Mouse (Mus musculus): ENCODE results near the gene Wtap. TPM values are rescaled to one million over a fixed set of nuclear protein-coding genes. Genes with fewer than 3 reads are reported as not detected.
"Not testable (repeated sequence)": the region's sequence is repeated elsewhere in the genome, so short reads cannot be mapped to it uniquely, and the experiment has no call there.

The Wtap gene
- polyA plus RNA-seq, 1 experiment from 2014 or later: 141 TPM

DNA sequence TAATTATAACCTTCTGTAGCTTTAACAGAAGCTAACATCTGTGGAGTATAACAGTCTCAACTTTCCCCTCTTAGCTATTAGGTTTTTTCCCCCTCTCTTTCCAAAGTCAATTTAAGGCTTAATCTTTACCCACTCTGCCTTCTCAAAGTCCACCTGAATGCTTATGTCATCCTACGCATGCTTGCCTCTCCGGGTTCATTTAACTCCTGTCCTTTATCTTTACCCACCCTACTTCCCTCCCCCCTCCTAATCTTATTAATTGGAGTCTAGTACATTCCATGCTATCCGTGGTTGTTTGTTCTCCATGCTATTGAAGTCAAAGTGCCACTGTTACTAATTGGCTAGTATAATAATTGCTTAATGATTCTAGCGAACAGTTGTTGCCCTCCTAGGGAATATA lies 58.2 kb downstream of the Wtap start:
- no peaks in the 10 kb centered on the region for H3K9me3 ChIP-seq
- WGBS: 62% methylated on average over 4 of the region's 4 CpGs

DNA sequence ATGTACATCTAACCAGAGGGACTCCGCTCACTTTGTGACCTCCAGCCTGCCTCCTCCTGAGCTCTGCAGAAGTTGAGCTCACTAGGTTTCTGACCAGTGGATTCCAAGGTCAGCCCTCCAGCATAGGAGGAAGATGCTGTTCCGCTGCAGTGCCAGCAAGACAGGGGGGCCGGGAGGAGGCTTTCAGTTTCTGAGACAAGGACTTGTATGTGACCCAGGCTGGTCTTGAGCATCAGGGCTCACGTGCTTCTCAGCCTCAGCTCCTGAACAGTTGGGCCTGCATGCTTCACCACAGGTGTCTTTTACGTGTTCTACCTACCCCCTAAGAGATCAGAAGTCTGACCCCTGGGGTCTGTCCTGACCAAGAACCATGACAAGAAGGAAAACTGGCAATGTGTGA lies 62.4 kb downstream of the Wtap start:
- not testable (repeated sequence) for H3K27ac ChIP-seq; H3K4me2 ChIP-seq (replicated peaks); H3K9me3 ChIP-seq; H3K36me3 ChIP-seq; H3K9ac ChIP-seq; H3K4me3 ChIP-seq; H3K27me3 ChIP-seq; H3K4me1 ChIP-seq; ATAC-seq (ENCODE audit: insufficient number of reproducible peaks, insufficient read depth, low FRiP score, low TSS enrichment)
- 90% methylated on average over 5 of the region's 5 CpGs for WGBS

More for the DNA sequence above, 58.2 kb downstream of the Wtap start:
- ATAC-seq (ENCODE audit: insufficient number of reproducible peaks, insufficient read depth, low FRiP score, low TSS enrichment): no peak
- H3K4me1 ChIP-seq: peaks cover 3% of the 10 kb centered on the region; the same call in 1 of the 2 replicates
- no peaks in the 10 kb centered on the region for H3K36me3 ChIP-seq
- no peak overlapping the region for H3K4me2 ChIP-seq (replicated peaks)
- no peak overlapping the region for H3K9ac ChIP-seq
- no peak overlapping the region for H3K27ac ChIP-seq
- no peaks in the 10 kb centered on the region for H3K27me3 ChIP-seq
- no peak overlapping the region for H3K4me3 ChIP-seq

DNA sequence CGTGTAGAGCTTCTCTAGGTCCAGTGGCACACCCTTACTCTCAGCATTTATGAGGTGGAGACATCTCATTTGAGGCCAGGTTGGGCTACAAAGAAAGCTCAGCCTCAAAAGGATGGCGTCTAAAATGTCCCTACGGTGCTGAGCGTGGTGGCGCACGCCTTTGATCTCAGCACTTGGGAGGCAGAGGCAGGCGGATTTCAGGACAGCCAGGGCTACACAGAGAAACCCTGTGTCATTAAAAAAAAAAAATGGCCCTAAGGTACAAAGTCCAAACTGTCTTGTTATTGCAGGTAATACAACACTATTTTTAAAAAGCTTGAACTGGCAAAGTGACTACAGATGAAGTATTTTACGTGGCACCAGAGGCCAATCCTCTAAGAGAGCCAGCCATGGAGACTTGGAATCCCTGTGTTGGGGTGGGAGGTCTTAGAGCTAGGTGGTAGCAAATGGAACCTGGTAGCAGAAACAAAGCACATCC lies 68.2 kb downstream of the Wtap start:
- Histone ChIP-seq H3K27ac (no peak overlapping the region), H3K4me2 (replicated peaks) (no peak overlapping the region), H3K9me3 (no peaks in the 10 kb centered on the region), H3K36me3 (peaks cover 53% of the 10 kb centered on the region), H3K9ac (no peak overlapping the region), H3K27me3 (no peaks in the 10 kb centered on the region), H3K4me1 (no peaks in the 10 kb centered on the region), H3K4me3 (no peak overlapping the region)
- 91% methylated on average over 8 of the region's 8 CpGs for WGBS
- no peak for ATAC-seq (ENCODE audit: insufficient number of reproducible peaks, insufficient read depth, low FRiP score, low TSS enrichment)

DNA sequence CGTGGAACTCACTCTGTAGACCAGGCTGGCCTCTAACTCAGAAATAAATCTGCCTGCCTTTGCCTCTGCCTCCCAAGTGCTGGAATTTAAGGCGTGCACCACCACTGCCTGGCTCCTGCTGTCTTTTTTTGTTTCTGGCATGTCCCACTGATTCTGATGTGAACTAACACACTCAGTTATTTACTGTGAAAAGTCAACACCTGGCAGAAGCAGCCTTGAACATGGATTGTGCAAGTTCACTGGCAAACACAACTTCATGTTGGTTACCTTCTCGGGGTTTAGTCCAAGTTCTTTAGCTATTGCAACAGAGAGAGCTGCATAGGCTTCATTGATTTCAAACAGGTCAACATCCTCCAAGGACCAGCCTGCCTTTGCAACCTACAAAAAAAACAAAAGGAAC lies 69.0 kb downstream of the Wtap start:
- Histone ChIP-seq H3K9ac (no peak overlapping the region), H3K4me3 (no peak overlapping the region), H3K36me3 (peaks cover 61% of the 10 kb centered on the region), H3K9me3 (no peaks in the 10 kb centered on the region), H3K4me1 (no peaks in the 10 kb centered on the region), H3K4me2 (replicated peaks) (no peak overlapping the region), H3K27ac (no peak overlapping the region), H3K27me3 (no peaks in the 10 kb centered on the region)
- 93% methylated on average over 3 of the region's 3 CpGs for WGBS
- ATAC-seq (ENCODE audit: insufficient number of reproducible peaks, insufficient read depth, low FRiP score, low TSS enrichment): no peak

- H3K9me3 ChIP-seq: no peaks in the 10 kb centered on the region
- H3K4me3 ChIP-seq: no peak overlapping the region
- no peak for ATAC-seq (ENCODE audit: insufficient number of reproducible peaks, insufficient read depth, low FRiP score, low TSS enrichment)
- no peaks in the 10 kb centered on the region for H3K4me1 ChIP-seq
- peaks cover 71% of the 10 kb centered on the region for H3K36me3 ChIP-seq
- no peak overlapping the region for H3K27ac ChIP-seq
- no peaks in the 10 kb centered on the region for H3K27me3 ChIP-seq
- WGBS: 88% methylated on average over 1 of the region's 1 CpGs
- no peak overlapping the region for H3K4me2 ChIP-seq (replicated peaks)
- no peak overlapping the region for H3K9ac ChIP-seq
Observed at GRCm38 (mm10) chr17:12921073-12921472, 72.9 kb downstream of the Wtap start.

Other genes starting within 250 kb of the Wtap start
- gene Igf2r, start 224.5 kb downstream of the Wtap start, polyA plus RNA-seq (2016; fragmentation: Nextera tagmentation; extraction: Ambion mirVana): 37.1 and 38.1 TPM in 2 replicates
- 0.70 and 1.3 TPM in 2 replicates for gene Mas1, start 126.0 kb downstream of the Wtap start, polyA plus RNA-seq (2016; fragmentation: Nextera tagmentation; extraction: Ambion mirVana)
- gene Mrgprh, start 118.1 kb downstream of the Wtap start, polyA plus RNA-seq (2016; fragmentation: Nextera tagmentation; extraction: Ambion mirVana): 0.13 TPM in 1 of 2 replicates, not detected in the other
- 3.0 and 4.1 TPM in 2 replicates for gene Pnldc1, start 83.9 kb downstream of the Wtap start, polyA plus RNA-seq (2016; fragmentation: Nextera tagmentation; extraction: Ambion mirVana)
- gene Tcp1, start 78.5 kb downstream of the Wtap start, polyA plus RNA-seq (2016; fragmentation: Nextera tagmentation; extraction: Ambion mirVana): 475 and 490 TPM in 2 replicates
- gene Mrpl18, start 77.8 kb downstream of the Wtap start, polyA plus RNA-seq (2016; fragmentation: Nextera tagmentation; extraction: Ambion mirVana): 161 and 171 TPM in 2 replicates
- gene Acat3, start 53.6 kb downstream of the Wtap start, polyA plus RNA-seq (2016; fragmentation: Nextera tagmentation; extraction: Ambion mirVana): 1.0 and 1.4 TPM in 2 replicates
- 280 and 284 TPM in 2 replicates for gene Acat2, start 33.4 kb downstream of the Wtap start, polyA plus RNA-seq (2016; fragmentation: Nextera tagmentation; extraction: Ambion mirVana)
- gene Sod2, start 12.7 kb upstream of the Wtap start, polyA plus RNA-seq (2016; fragmentation: Nextera tagmentation; extraction: Ambion mirVana): 83.1 and 87.8 TPM in 2 replicates
- not detected in 2 replicates for gene Gpr31b, start 58.1 kb upstream of the Wtap start, polyA plus RNA-seq (2016; fragmentation: Nextera tagmentation; extraction: Ambion mirVana)
- not detected in 2 replicates for gene Tcp10b, start 66.9 kb upstream of the Wtap start, polyA plus RNA-seq (2016; fragmentation: Nextera tagmentation; extraction: Ambion mirVana)
- not detected in 2 replicates for gene Unc93a, start 137.6 kb upstream of the Wtap start, polyA plus RNA-seq (2016; fragmentation: Nextera tagmentation; extraction: Ambion mirVana)
- gene Smok2a, start 227.0 kb upstream of the Wtap start, polyA plus RNA-seq (2016; fragmentation: Nextera tagmentation; extraction: Ambion mirVana): not detected in 2 replicates
- not detected in 2 replicates for gene Smok2b, start 236.1 kb upstream of the Wtap start, polyA plus RNA-seq (2016; fragmentation: Nextera tagmentation; extraction: Ambion mirVana)